Mouse (Mus musculus): ENCODE data around the gene Mycs. TPM values are rescaled to one million over a fixed set of nuclear protein-coding genes. Genes with fewer than 3 reads are reported as not detected.
A peak's percentile ranks its signal among the peaks of the same experiment; 100 is the strongest.

The Mycs gene
- not detected in 2 replicates for total RNA-seq (2014; rRNA removed)
- not detected in 2 replicates for polyA plus RNA-seq (2015; fragmentation: Nextera tagmentation; extraction: Ambion mirVana)

DNA sequence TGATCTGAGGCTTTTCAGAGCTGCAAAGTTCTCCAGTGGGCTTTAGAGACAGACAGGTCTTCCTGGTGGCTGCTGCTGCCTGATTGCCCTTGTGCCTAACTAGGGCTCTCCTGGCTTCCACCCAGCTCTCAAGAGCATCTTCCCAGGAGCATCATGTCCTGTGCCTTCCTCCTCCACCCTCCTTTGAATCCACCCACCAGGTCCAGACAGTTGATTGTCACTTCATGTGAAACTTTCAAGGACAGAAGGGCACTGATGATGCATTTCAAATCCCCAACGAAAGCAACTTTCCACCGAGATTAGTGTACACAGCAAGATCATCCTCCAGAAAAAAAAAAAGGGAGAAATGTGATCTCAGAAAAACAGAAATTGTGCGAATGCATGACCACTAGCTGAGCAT is at the start of gene Mycs:
TSS of gene Mycs (minus strand) at position 101 of the 400 bp plus-strand sequence.
- H3K4me3 ChIP-seq (ENCODE audit: low read depth, low read length) = no peak within 1 kb of the TSS
- no peak within 1 kb of the TSS for H3K27ac ChIP-seq (ENCODE audit: low read depth, low read length)
- H3K4me2 ChIP-seq (ENCODE audit: low read depth) = peak within 1 kb of the TSS; percentile 31
- TF ChIP-seq CTCF (IDR thresholded peaks at IDR 0.05; ENCODE audit: low read depth) = no peak
- DNase-seq = no peak
- no peaks in the 10 kb centered on the region for H3K27me3 ChIP-seq (ENCODE audit: insufficient read depth, low read length)
- H3K9me3 ChIP-seq (ENCODE audit: low read length) = no peaks in the 10 kb centered on the region
- no peaks in the 10 kb centered on the region for H3K4me1 ChIP-seq (ENCODE audit: insufficient read depth)
- ATAC-seq = no peak
- H3K9ac ChIP-seq = no peak within 1 kb of the TSS
- WGBS = 89% methylated on average over 3 of the region's 3 CpGs
- no peaks in the 10 kb centered on the region for H3K36me3 ChIP-seq (ENCODE audit: insufficient read depth)

DNA sequence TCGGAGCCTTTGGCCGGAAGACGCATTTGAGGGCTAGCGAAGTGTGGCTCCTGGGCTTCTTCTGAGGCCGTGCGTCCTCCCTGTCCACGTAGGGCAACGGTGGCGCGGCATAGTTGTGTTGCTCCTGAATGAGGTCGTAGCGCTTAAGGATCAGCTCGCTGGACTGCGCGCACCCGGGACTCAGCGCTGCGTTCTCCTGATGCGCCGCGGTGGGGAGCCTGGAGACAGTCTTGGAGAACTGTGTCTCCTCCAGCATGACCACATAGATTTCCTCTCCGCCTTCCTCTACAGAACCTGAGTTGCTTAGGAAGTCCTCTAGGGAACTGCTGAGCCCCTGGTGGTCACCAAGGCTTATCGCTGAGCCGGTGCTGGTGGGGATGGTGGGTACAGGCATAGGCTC is 1.0 kb downstream of the Mycs start:
- WGBS = 26% methylated on average over 24 of the region's 24 CpGs
- TF ChIP-seq CTCF (IDR thresholded peaks at IDR 0.05; ENCODE audit: low read depth) = no peak
- Histone ChIP-seq H3K4me1 (ENCODE audit: insufficient read depth) (no peaks in the 10 kb centered on the region), H3K4me2 (ENCODE audit: low read depth) (peak overlapping the region; percentile 31), H3K4me3 (ENCODE audit: low read depth, low read length) (peak overlapping the region; percentile 5; the same call in 1 of the 2 replicates), H3K27ac (ENCODE audit: low read depth, low read length) (no peak overlapping the region), H3K9me3 (ENCODE audit: low read length) (no peaks in the 10 kb centered on the region), H3K36me3 (ENCODE audit: insufficient read depth) (no peaks in the 10 kb centered on the region), H3K27me3 (ENCODE audit: insufficient read depth, low read length) (no peaks in the 10 kb centered on the region), H3K9ac (no peak overlapping the region)
- DNase-seq (peak; percentile 0), ATAC-seq (peak; percentile 58)

Other genes starting within 250 kb of the Mycs start
- gene Btbd35f7, start 199.8 kb upstream of the Mycs start, total RNA-seq (2014; rRNA removed) = not detected in 2 replicates
- gene Btbd35f7, start 199.8 kb upstream of the Mycs start, polyA plus RNA-seq (2015; fragmentation: Nextera tagmentation; extraction: Ambion mirVana) = not detected in 2 replicates